Mouse (Mus musculus) liver, adult 2 months (tissue): ENCODE results near the gene Dnal4.

Experiments used
- CTCF ChIP-seq: fragments of 200-500 bp; IDR thresholded peaks from 2 replicates; pipeline ENCODE4 v1.5.1; 2011; ENCODE audit warnings: low read depth, low read length, control low read depth
- POLR2A ChIP-seq: fragments of 200-500 bp; IDR thresholded peaks from 2 replicates; pipeline ENCODE4 v1.6.1; 2011; ENCODE audit warnings: low read length, control low read depth; ENCODE audit not compliant: insufficient read depth; ENCODE audit errors: extremely low read depth

DNA sequence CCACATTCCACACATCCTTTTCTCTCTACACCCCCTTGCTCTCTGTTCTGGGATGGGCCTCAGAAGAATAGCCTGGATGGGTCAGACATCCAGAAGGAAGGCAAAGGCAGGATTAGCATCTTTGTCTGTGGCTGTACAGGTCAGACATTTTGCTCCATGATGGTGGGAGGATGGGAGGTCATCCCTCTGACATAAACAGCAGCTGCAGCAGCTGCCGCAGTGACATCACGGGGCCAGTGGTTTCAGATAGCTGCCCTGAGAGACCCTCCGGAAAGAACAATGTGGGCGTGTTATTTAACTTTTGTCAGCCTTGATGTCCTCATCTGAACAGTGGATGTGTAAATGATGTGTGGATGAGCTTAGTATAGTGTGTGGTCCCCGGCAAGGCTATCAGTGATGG, 31.8 kb downstream of the Dnal4 start:
- no peak for TF ChIP-seq CTCF
- TF ChIP-seq POLR2A, result no peak
